Mouse (Mus musculus): ENCODE measurements around the gene Ranbp17.

Ranbp17 gene

DNA sequence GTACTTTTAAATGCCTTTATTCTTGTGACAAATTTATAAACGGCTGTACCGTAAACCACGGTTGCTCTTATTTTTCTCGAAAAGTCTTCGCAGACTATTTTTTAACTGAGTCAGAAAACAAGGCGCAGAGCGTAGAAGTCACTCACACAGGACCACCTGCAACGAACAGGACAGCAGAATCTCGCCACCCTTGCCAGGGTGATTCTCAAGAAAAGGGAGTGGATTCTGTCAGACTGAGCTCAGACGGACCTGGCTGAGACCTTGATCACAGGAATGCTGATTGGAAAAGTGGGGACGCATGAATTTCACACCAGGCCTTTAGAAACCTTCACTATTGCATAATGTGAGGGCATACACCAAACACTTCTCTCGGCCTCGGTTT is 316.4 kb downstream of the Ranbp17 start:
- DNase-seq (ENCODE audit: low spot score in 2 of 2) = no peak

GRCm38 (mm10) chr11:33196447-33197132 is 317.0 kb downstream of the Ranbp17 start:
- DNase-seq (ENCODE audit: low spot score in 2 of 2) = no peak

GRCm38 (mm10) chr11:33195531-33196446 is 317.8 kb downstream of the Ranbp17 start:
- DNase-seq (ENCODE audit: low spot score in 2 of 2) = no peak

DNA sequence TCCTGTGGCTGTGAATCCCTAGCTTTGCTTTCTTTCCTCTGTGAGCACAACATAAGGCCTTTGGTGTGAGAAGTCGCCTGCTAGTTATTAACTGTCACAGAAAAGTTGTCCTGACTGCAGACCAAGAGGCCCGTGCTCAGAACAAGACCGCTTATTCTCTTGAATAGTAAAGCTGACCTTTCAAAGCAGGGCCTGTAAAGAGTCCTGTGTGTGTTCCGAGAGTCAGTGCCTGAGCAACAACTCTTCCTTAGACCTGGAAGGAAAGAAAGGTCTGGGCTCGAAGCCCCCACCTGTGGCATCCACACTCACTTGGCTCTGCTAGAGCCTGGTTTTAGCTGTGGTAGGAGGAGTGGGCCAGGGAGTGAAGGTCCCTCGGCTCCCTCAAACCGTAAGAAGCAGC is 318.5 kb downstream of the Ranbp17 start:
- DNase-seq (ENCODE audit: low spot score in 2 of 2) = no peak

DNA sequence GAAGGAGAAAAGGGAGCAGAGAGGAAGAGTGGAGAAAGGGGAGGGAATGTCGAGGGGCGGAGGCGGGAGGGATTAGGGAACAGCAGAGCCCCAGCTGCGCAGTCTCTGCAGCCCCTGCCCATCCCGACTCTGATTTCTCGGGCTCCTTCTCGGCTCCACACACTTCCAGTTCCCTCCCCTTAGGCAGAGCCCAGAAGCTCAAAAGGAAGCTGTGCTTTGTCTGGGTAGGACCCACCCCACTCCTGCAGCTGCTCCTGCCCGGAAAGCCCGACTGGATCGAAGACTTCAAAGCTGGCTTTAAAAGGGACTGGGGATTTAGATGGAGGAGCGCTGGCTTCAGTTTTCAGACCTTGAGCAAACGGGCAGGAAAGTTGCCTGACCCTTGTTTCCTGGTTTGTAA is 319.9 kb downstream of the Ranbp17 start:
- DNase-seq (ENCODE audit: low spot score in 2 of 2) = no peak

GRCm38 (mm10) chr11:33181804-33182203 is 331.7 kb downstream of the Ranbp17 start:
- no peak for DNase-seq (ENCODE audit: low spot score in 2 of 2)

GRCm38 (mm10) chr11:33180701-33181116 is 332.8 kb downstream of the Ranbp17 start:
- no peak for DNase-seq (ENCODE audit: low spot score in 2 of 2)

- no peak for DNase-seq (ENCODE audit: low spot score in 2 of 2)
Observed at GRCm38 (mm10) chr11:33179802-33180201, 333.7 kb downstream of the Ranbp17 start.

DNA sequence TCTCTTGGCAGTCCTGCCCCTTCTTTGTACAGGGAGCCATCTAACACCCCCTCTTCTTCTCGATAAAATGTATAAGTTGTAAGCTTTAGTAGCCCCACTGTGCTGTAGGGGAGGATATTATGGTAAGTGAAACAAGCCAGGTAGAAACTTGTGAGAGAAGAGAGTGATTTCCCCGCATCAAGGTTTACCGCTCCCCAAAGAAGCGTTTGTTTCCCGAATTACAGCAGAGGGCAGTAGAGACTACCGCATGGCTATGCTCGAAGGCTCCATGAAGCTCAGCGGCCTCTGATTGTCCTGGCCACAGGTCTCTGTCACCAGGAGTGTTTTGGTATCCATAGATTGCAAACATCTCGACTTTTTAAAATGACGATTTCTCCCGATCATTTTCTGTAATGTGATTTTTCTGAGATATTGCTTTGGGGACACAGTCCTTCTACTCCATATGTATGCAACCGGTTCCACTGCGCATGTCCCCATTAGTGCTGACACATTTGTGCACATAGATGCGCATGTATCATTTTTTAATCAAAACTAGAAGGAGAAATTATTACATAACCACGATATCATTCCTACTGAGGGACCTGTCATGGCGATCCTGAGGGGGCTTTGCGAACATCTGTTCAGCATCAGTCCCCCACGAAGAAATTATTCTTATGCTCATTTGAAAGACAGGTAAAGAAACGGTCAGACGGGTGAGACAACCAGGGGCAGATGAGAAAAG is 336.9 kb downstream of the Ranbp17 start:
- peak in 1 of 2 experiments; percentile 15 for DNase-seq (ENCODE audit: low spot score in 2 of 2)

GRCm38 (mm10) chr11:33175768-33176167 is 337.8 kb downstream of the Ranbp17 start:
- DNase-seq (ENCODE audit: low spot score in 2 of 2) = no peak

GRCm38 (mm10) chr11:33170489-33170888 is 343.1 kb downstream of the Ranbp17 start:
- peak; percentile 38 to 44 for DNase-seq (ENCODE audit: low spot score in 2 of 2)

GRCm38 (mm10) chr11:33162998-33163506 is 350.5 kb downstream of the Ranbp17 start, which contains the start of gene Npm1:
TSS of gene Npm1 (minus strand) at chr11:33163206.
- peak; percentile 98 to 99 for DNase-seq (ENCODE audit: low spot score in 2 of 2)

- peak; percentile 50 to 64 for DNase-seq (ENCODE audit: low spot score in 2 of 2)
Observed at GRCm38 (mm10) chr11:33162211-33162997, 351.1 kb downstream of the Ranbp17 start.
